8 mouse cellular contexts compared by ENCODE assay signal in genomic region chr10:40371914-40372675, GRCm38 (mm10). TPM values are rescaled to one million over a fixed set of nuclear protein-coding genes. Genes with fewer than 3 reads are reported as not detected.
DNase-seq lines count a peak whose midpoint lies in the region; ATAC-seq lines count a peak whose summit lies in the region.

No protein-coding gene starts in this region.

- no peak for ATAC-seq in kidney, embryonic 14.5 days (ENCODE audit: low FRiP score, low TSS enrichment)

- H3K4me2 ChIP-seq in kidney, embryonic 14.5 days (replicated peaks; ENCODE audit: low read depth, low read length) = no peak overlapping the region

- no peak overlapping the region; the same call in 1 of the 2 replicates for H3K27ac ChIP-seq in kidney, embryonic 14.5 days (ENCODE audit: low read depth, low read length)

- no peaks in the 10 kb centered on the region for H3K4me1 ChIP-seq in kidney, embryonic 14.5 days (ENCODE audit: control insufficient read depth, insufficient read depth, low read length)

- no peak overlapping the region for H3K4me3 ChIP-seq in kidney, embryonic 14.5 days (ENCODE audit: low read length)

- no peaks in the 10 kb centered on the region for H3K27me3 ChIP-seq in kidney, embryonic 14.5 days (ENCODE audit: control insufficient read depth, insufficient read depth, low read length)

- intact Hi-C loops in left cerebral cortex, postnatal 25 days (cut with DNase I) = loop anchor here (5.0 kb wide), 1 partner anchor 150 kb away; no protein-coding TSS in a partner anchor

- peak; percentile 30 to 50 for DNase-seq in frontal cortex, postnatal 36 days (ENCODE audit: low spot score in 2 of 2)
- DNase-seq in frontal cortex, postnatal 25 days (ENCODE audit: low spot score in 2 of 2) = no peak
- peak; percentile 27 for DNase-seq in thymus, postnatal 25 days
- no peak for DNase-seq in thymus, adult 18-20 months
- DNase-seq in gonadal fat pad, adult 2 months (ENCODE audit: low read depth) = peak; percentile 86
- peak; percentile 38 to 79 for DNase-seq in left cerebral cortex, postnatal 25 days (ENCODE audit: low spot score in 2 of 2)
- DNase-seq in retina, embryonic 14.5 days (ENCODE audit: low spot score) = peak; percentile 43

- no peak overlapping the region for H3K9ac ChIP-seq in kidney, embryonic 14.5 days (ENCODE audit: low read depth, low read length)

- WGBS in kidney, embryonic 14.5 days = 57% methylated on average over 11 of the region's 11 CpGs

- no peaks in the 10 kb centered on the region for H3K9me3 ChIP-seq in kidney, embryonic 14.5 days (ENCODE audit: control insufficient read depth, low read length)

- H3K36me3 ChIP-seq in kidney, embryonic 14.5 days (ENCODE audit: control insufficient read depth, insufficient read depth, low read length) = no peaks in the 10 kb centered on the region

RNA-seq across cellular contexts. Expression of gene Cdk19, which starts 32.7 kb away (rescaled TPM):
- 5.1 and 6.3 TPM in 2 replicates for polyA plus RNA-seq in gonadal fat pad, adult 2 months (2012; rRNA removed)
- 10 to 100 TPM; 48.3 to 50.8 TPM for total RNA-seq in left cerebral cortex, postnatal 25 days (2021)
- polyA plus RNA-seq in kidney, embryonic 14.5 days (2014; fragmentation: Nextera tagmentation; extraction: Ambion mirVana) = 6.7 and 10.8 TPM in 2 replicates

Comparison
In these comparisons a context has a peak if more than half of its experiments do, and no peak if none do; other contexts are left out.
1. DNase-seq: peak in frontal cortex, postnatal 36 days (2 of 2), thymus, postnatal 25 days (single experiment), gonadal fat pad, adult 2 months (single experiment), left cerebral cortex, postnatal 25 days (2 of 2) and retina, embryonic 14.5 days (single experiment); none in frontal cortex, postnatal 25 days (0 of 2) and thymus, adult 18-20 months (0 of 2).